9 mouse cellular contexts compared by ENCODE assay signal in genomic region chr11:100168765-100169762, GRCm38 (mm10). TPM values are rescaled to one million over a fixed set of nuclear protein-coding genes. Genes with fewer than 3 reads are reported as not detected.
DNase-seq lines count a peak whose midpoint lies in the region; ATAC-seq and TF ChIP-seq lines count a peak whose summit lies in the region.
"Had no signal": no experiment of that assay in that cellular context is flagged by ENCODE, and none has a peak within 500 bp of the region (broad histone marks: within the 10 kb centered on the region; RNA-seq: fewer than 3 reads in every experiment).

No protein-coding gene starts in this region.

- H3K4me2 ChIP-seq in heart, embryonic 12.5 days = no peak overlapping the region
- no peak overlapping the region for H3K4me2 ChIP-seq in liver, embryonic 13.5 days
- H3K4me2 ChIP-seq: embryonic facial prominence, embryonic 15.5 days had no signal

- TF ChIP-seq POLR2A in olfactory bulb, adult 2 months (IDR thresholded peaks at IDR 0.05; ENCODE audit: insufficient read depth, low read depth, low read length) = no peak

- 32% methylated on average over 14 of the region's 14 CpGs for WGBS in embryonic facial prominence, embryonic 10.5 days
- 29% methylated on average over 14 of the region's 14 CpGs for WGBS in heart, embryonic 12.5 days
- 22% methylated on average over 14 of the region's 14 CpGs for WGBS in liver, embryonic 13.5 days (ENCODE audit: insufficient replicate concordance)
- whole genome bisulfite sequencing in olfactory bulb, adult 2 months = 30% methylated on average over 14 of the region's 14 CpGs

- H3K4me3 ChIP-seq in embryonic facial prominence, embryonic 10.5 days = no peak overlapping the region
- no peak overlapping the region for H3K4me3 ChIP-seq in heart, embryonic 12.5 days
- no peak overlapping the region for H3K4me3 ChIP-seq in liver, embryonic 13.5 days (replicated peaks)
- H3K4me3 ChIP-seq in olfactory bulb, adult 2 months (ENCODE audit: insufficient read depth, low read depth, low read length) = no peak overlapping the region
- H3K4me3 ChIP-seq: embryonic facial prominence, embryonic 15.5 days had no signal

- peaks cover 18% of the 10 kb centered on the region for H3K4me1 ChIP-seq in embryonic facial prominence, embryonic 10.5 days
- H3K4me1 ChIP-seq in heart, embryonic 12.5 days (replicated peaks) = peaks cover 34% of the 10 kb centered on the region
- H3K4me1 ChIP-seq in liver, embryonic 13.5 days (replicated peaks) = peaks cover 3% of the 10 kb centered on the region; the same call in 1 of the 2 replicates
- H3K4me1 ChIP-seq in olfactory bulb, adult 2 months (ENCODE audit: control insufficient read depth, insufficient read depth, low read length) = no peaks in the 10 kb centered on the region; the same call in 1 of the 2 replicates

- peak overlapping the region; percentile 81 for H3K27ac ChIP-seq in embryonic facial prominence, embryonic 10.5 days (replicated peaks)
- H3K27ac ChIP-seq in heart, embryonic 12.5 days (ENCODE audit: poor library complexity, severe bottlenecking) = no peak overlapping the region
- H3K27ac ChIP-seq in liver, embryonic 13.5 days = no peak overlapping the region
- H3K27ac ChIP-seq in olfactory bulb, adult 2 months (ENCODE audit: insufficient read depth, low read depth, low read length) = no peak overlapping the region
- H3K27ac ChIP-seq: embryonic facial prominence, embryonic 15.5 days had no signal

- DNase-seq in A20 (ENCODE audit: low read depth, low spot score) = peak; percentile 68
- DNase-seq in adrenal gland, postnatal 10 days = peak; percentile 88
- DNase-seq in embryonic facial prominence, embryonic 10.5 days (ENCODE audit: low spot score) = peak; percentile 87
- DNase-seq in kidney, postnatal 14 days = peak; percentile 73
- peak; percentile 32 for DNase-seq in liver, embryonic 13.5 days
- DNase-seq in thymus, postnatal 0 days (ENCODE audit: low spot score) = peak; percentile 48

- 0 out of 2 replicates have a peak, but pooled peaks have one; percentile 27 for ATAC-seq in heart, embryonic 12.5 days (ENCODE audit: insufficient number of reproducible peaks, low FRiP score)
- ATAC-seq in liver, embryonic 13.5 days (ENCODE audit: low read depth) = no peak

- TF ChIP-seq CTCF in olfactory bulb, adult 2 months (IDR thresholded peaks at IDR 0.05; ENCODE audit: insufficient read depth, low read depth, low read length) = peak; percentile 94

- H3K27me3 ChIP-seq in embryonic facial prominence, embryonic 10.5 days (replicated peaks; ENCODE audit: low read depth, poor library complexity, severe bottlenecking) = no peaks in the 10 kb centered on the region
- no peaks in the 10 kb centered on the region for H3K27me3 ChIP-seq in heart, embryonic 12.5 days (replicated peaks)
- H3K27me3 ChIP-seq in liver, embryonic 13.5 days = no peaks in the 10 kb centered on the region
- H3K27me3 ChIP-seq: embryonic facial prominence, embryonic 15.5 days had no signal

- H3K36me3 ChIP-seq in embryonic facial prominence, embryonic 10.5 days (replicated peaks) = no peaks in the 10 kb centered on the region
- H3K36me3 ChIP-seq in heart, embryonic 12.5 days = no peaks in the 10 kb centered on the region
- H3K36me3 ChIP-seq in liver, embryonic 13.5 days = no peaks in the 10 kb centered on the region
- H3K36me3 ChIP-seq: embryonic facial prominence, embryonic 15.5 days had no signal

- H3K9ac ChIP-seq in heart, embryonic 12.5 days = no peak overlapping the region
- no peak overlapping the region for H3K9ac ChIP-seq in liver, embryonic 13.5 days
- H3K9ac ChIP-seq: embryonic facial prominence, embryonic 15.5 days had no signal

- H3K9me3 ChIP-seq in embryonic facial prominence, embryonic 10.5 days = no peaks in the 10 kb centered on the region
- no peaks in the 10 kb centered on the region for H3K9me3 ChIP-seq in heart, embryonic 12.5 days (replicated peaks)
- H3K9me3 ChIP-seq in liver, embryonic 13.5 days (replicated peaks) = no peaks in the 10 kb centered on the region
- H3K9me3 ChIP-seq: embryonic facial prominence, embryonic 15.5 days had no signal

RNA-seq across cellular contexts. Expression of gene Krt19, which starts 20.6 kb away (rescaled TPM):
- 10 to 100 TPM in 1 of 2 experiments, 1 to 10 TPM in 1; 9.5 to 11.0 TPM for total RNA-seq in adrenal gland, postnatal 10 days (2021)
- 16.1 and 18.2 TPM in 2 replicates for polyA plus RNA-seq in embryonic facial prominence, embryonic 10.5 days (2016; fragmentation: Nextera tagmentation; extraction: Ambion mirVana)
- polyA plus RNA-seq in heart, embryonic 12.5 days (2016; fragmentation: Nextera tagmentation; extraction: Ambion mirVana) = 86.8 and 88.0 TPM in 2 replicates
- 2.6 and 4.3 TPM in 2 replicates for polyA plus RNA-seq in liver, embryonic 13.5 days (2015; fragmentation: Nextera tagmentation; extraction: Ambion mirVana)
- not detected in 2 replicates for polyA plus RNA-seq in olfactory bulb, adult 2 months (2012; ENCODE audit: insufficient read depth, insufficient read length, low replicate concordance, missing spikeins)
- 10.2 and 19.1 TPM in 2 replicates for polyA plus RNA-seq in thymus, postnatal 0 days (2015; fragmentation: Nextera tagmentation; extraction: Ambion mirVana)

RNA-seq across cellular contexts. Expression of gene Krt9, which starts 24.0 kb away (rescaled TPM):
- total RNA-seq in adrenal gland, postnatal 10 days (2021) = under 1 TPM in 1 of 2 experiments, not detected in 1; 0.21 TPM
- polyA plus RNA-seq in embryonic facial prominence, embryonic 10.5 days (2016; fragmentation: Nextera tagmentation; extraction: Ambion mirVana) = not detected in 2 replicates
- not detected in 2 replicates for polyA plus RNA-seq in heart, embryonic 12.5 days (2016; fragmentation: Nextera tagmentation; extraction: Ambion mirVana)
- not detected in 2 replicates for polyA plus RNA-seq in liver, embryonic 13.5 days (2015; fragmentation: Nextera tagmentation; extraction: Ambion mirVana)
- polyA plus RNA-seq in olfactory bulb, adult 2 months (2012; ENCODE audit: insufficient read depth, insufficient read length, low replicate concordance, missing spikeins) = not detected in 2 replicates
- polyA plus RNA-seq in thymus, postnatal 0 days (2015; fragmentation: Nextera tagmentation; extraction: Ambion mirVana) = 0.08 and 0.10 TPM in 2 replicates
- polyA plus RNA-seq: embryonic facial prominence, embryonic 15.5 days had no signal

RNA-seq across cellular contexts. Expression of gene Krt15, which starts 33.3 kb away (rescaled TPM):
- total RNA-seq in adrenal gland, postnatal 10 days (2021) = not detected
- polyA plus RNA-seq in embryonic facial prominence, embryonic 10.5 days (2016; fragmentation: Nextera tagmentation; extraction: Ambion mirVana) = 2.8 and 8.6 TPM in 2 replicates
- 0.58 and 0.69 TPM in 2 replicates for polyA plus RNA-seq in heart, embryonic 12.5 days (2016; fragmentation: Nextera tagmentation; extraction: Ambion mirVana)
- 1.5 and 2.1 TPM in 2 replicates for polyA plus RNA-seq in liver, embryonic 13.5 days (2015; fragmentation: Nextera tagmentation; extraction: Ambion mirVana)
- polyA plus RNA-seq in olfactory bulb, adult 2 months (2012; ENCODE audit: insufficient read depth, insufficient read length, low replicate concordance, missing spikeins) = not detected in 2 replicates
- 5.2 and 35.5 TPM in 2 replicates for polyA plus RNA-seq in thymus, postnatal 0 days (2015; fragmentation: Nextera tagmentation; extraction: Ambion mirVana)

RNA-seq across cellular contexts. Expression of gene Krt14, which starts 38.3 kb away (rescaled TPM):
- 1 to 10 TPM in 1 of 2 experiments, under 1 TPM in 1; 0.45 to 1.2 TPM for total RNA-seq in adrenal gland, postnatal 10 days (2021)
- polyA plus RNA-seq in embryonic facial prominence, embryonic 10.5 days (2016; fragmentation: Nextera tagmentation; extraction: Ambion mirVana) = 12.0 and 16.1 TPM in 2 replicates
- polyA plus RNA-seq in heart, embryonic 12.5 days (2016; fragmentation: Nextera tagmentation; extraction: Ambion mirVana) = 1.3 and 2.2 TPM in 2 replicates
- polyA plus RNA-seq in liver, embryonic 13.5 days (2015; fragmentation: Nextera tagmentation; extraction: Ambion mirVana) = 0.90 and 1.0 TPM in 2 replicates
- not detected in 2 replicates for polyA plus RNA-seq in olfactory bulb, adult 2 months (2012; ENCODE audit: insufficient read depth, insufficient read length, low replicate concordance, missing spikeins)
- 40.8 and 47.9 TPM in 2 replicates for polyA plus RNA-seq in thymus, postnatal 0 days (2015; fragmentation: Nextera tagmentation; extraction: Ambion mirVana)

RNA-seq across cellular contexts. Expression of gene Krt13, which starts 47.7 kb away (rescaled TPM):
- total RNA-seq in adrenal gland, postnatal 10 days (2021) = not detected
- not detected in 2 replicates for polyA plus RNA-seq in embryonic facial prominence, embryonic 10.5 days (2016; fragmentation: Nextera tagmentation; extraction: Ambion mirVana)
- polyA plus RNA-seq in heart, embryonic 12.5 days (2016; fragmentation: Nextera tagmentation; extraction: Ambion mirVana) = 0.14 and 0.20 TPM in 2 replicates
- polyA plus RNA-seq in liver, embryonic 13.5 days (2015; fragmentation: Nextera tagmentation; extraction: Ambion mirVana) = 0.10 and 0.20 TPM in 2 replicates
- polyA plus RNA-seq in olfactory bulb, adult 2 months (2012; ENCODE audit: insufficient read depth, insufficient read length, low replicate concordance, missing spikeins) = not detected in 2 replicates
- 0.66 and 18.2 TPM in 2 replicates for polyA plus RNA-seq in thymus, postnatal 0 days (2015; fragmentation: Nextera tagmentation; extraction: Ambion mirVana)

Comparison
In these comparisons a context has a peak if more than half of its experiments do, and no peak if none do; other contexts are left out.
1. DNase-seq: peak in every context shown above with its lines; median percentile 88 in adrenal gland, postnatal 10 days; 87 in embryonic facial prominence, embryonic 10.5 days; 73 in kidney, postnatal 14 days; 68 in A20; 48 in thymus, postnatal 0 days; 32 in liver, embryonic 13.5 days.